Mouse (Mus musculus): ENCODE measurements around the gene Foxe1.

- TF ChIP-seq POLR2A (IDR thresholded peaks at IDR 0.05; ENCODE audit: low read depth, low read length) (no peak), CTCF (IDR thresholded peaks at IDR 0.05; ENCODE audit: extremely low read depth, insufficient read depth, insufficient read length, insufficient replicate concordance) (no peak)
Measured at GRCm38 (mm10) chr4:46321730-46322389, 21.5 kb upstream of the Foxe1 start.
